Mouse (Mus musculus): ENCODE measurements at regions not wholly inside any gene's neighbourhood (a gene's known extent, or its start where the extent isn't known, plus 50 kb on each side); places are given as distances from the start of the nearest gene placed in this dataset.

DNA sequence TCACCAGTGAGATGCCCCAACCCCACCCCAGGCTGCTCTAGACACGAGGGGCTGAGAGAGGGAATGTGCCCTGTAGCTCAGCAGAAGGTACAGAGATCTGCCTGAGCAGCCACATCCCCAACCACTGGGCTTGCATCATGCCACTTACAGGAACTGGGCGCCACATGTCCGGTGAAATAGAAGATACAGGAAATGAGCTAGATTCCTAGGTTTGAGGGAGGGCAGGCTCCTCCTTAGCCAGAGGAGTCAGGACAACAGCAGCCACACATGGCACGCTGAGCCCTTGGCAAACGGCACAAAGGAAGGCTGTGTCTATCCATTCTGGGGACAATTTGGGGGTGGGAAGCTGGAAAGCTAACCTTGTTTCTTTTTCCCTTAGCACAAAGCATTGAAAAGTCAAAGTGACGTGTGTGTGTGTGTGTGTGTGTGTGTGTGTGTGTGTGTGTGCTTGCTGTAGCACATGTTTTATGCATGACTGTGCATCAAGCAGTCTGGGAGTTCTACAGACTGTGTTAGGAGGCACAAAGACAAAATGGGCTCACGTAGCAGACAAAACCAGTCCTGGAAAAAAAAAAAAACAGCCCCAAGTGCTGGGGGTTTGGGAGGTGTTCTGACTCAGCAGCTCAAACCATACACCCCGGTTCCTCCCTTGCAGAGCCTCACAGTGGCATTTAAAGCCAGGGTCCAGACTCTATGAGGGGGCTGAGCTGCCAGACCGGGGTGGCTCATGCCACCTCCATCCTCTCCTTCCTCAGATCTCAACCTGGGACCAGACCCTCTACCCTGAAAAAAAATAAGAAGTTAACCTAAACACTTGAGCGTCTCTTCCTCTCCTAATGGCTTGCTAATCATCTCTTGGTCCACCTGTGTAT is 343.7 kb upstream of the Smim15 start:
- H3K9me3 ChIP-seq (ENCODE audit: control insufficient read depth, low read length), result no peaks in the 10 kb centered on the region
- no peak overlapping the region for H3K9ac ChIP-seq (ENCODE audit: low read depth, low read length)
- ATAC-seq (ENCODE audit: low FRiP score, low TSS enrichment), result peak; percentile 68
- WGBS, result 38% methylated on average over 10 of the region's 10 CpGs
- no peak overlapping the region for H3K4me3 ChIP-seq (ENCODE audit: low read length)
- H3K27me3 ChIP-seq (ENCODE audit: control insufficient read depth, insufficient read depth, low read length), result no peaks in the 10 kb centered on the region
- H3K4me1 ChIP-seq (ENCODE audit: control insufficient read depth, insufficient read depth, low read length), result peaks cover 11% of the 10 kb centered on the region; the same call in 1 of the 2 replicates
- H3K4me2 ChIP-seq (replicated peaks; ENCODE audit: low read depth, low read length), result no peak overlapping the region
- H3K36me3 ChIP-seq (ENCODE audit: control insufficient read depth, insufficient read depth, low read length), result no peaks in the 10 kb centered on the region
- H3K27ac ChIP-seq (ENCODE audit: low read depth, low read length), result no peak overlapping the region

DNA sequence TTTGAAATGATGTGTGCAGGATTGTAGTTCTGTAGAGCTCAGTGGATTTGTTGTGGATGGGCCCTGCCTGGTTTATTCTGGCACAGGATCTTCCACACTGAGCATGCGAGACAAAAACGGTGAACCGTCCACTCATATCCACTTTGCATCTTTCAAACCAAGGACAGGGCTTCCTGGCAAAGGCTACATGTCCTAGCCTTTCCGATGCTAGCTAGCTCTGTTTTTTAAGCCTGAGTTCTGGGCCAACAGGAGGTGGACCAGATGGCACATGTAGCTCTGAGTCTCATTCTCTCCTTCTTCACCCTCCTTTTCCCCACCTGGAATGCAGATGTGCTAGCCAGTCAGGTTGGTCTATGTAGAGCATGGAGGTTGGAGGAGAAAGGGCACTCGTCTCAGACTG is 345.0 kb upstream of the Smim15 start:
- 81% methylated on average over 5 of the region's 5 CpGs for WGBS
- no peak overlapping the region for H3K4me3 ChIP-seq (ENCODE audit: low read length)

DNA sequence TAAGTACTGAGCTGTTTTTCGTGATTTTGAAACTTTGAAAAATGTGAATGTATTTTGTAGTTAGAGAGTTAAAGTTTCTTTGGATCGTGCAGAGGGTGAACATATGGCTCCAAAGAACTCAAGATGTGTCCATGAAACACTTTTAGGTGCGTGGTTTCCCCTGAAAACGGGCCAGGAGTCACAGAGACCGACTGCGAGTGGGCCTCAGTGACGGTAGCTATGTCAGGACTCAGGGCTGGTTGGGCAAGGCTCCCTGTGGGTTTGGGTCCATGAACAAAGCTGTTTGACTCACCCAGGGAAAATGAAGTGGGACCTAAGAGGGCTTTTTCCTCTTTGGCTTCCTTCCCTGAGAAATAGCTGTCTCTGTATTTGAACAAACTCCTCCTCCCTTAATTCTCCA is 345.9 kb upstream of the Smim15 start:
- H3K36me3 ChIP-seq (ENCODE audit: control insufficient read depth, insufficient read depth, low read length), result no peaks in the 10 kb centered on the region
- ATAC-seq (ENCODE audit: low FRiP score, low TSS enrichment), result no peak
- no peak overlapping the region for H3K9ac ChIP-seq (ENCODE audit: low read depth, low read length)
- no peaks in the 10 kb centered on the region for H3K27me3 ChIP-seq (ENCODE audit: control insufficient read depth, insufficient read depth, low read length)
- no peak overlapping the region for H3K27ac ChIP-seq (ENCODE audit: low read depth, low read length)
- peaks cover 11% of the 10 kb centered on the region; the same call in 1 of the 2 replicates for H3K4me1 ChIP-seq (ENCODE audit: control insufficient read depth, insufficient read depth, low read length)
- H3K4me2 ChIP-seq (replicated peaks; ENCODE audit: low read depth, low read length), result no peak overlapping the region
- H3K4me3 ChIP-seq (ENCODE audit: low read length), result no peak overlapping the region
- H3K9me3 ChIP-seq (ENCODE audit: control insufficient read depth, low read length), result no peaks in the 10 kb centered on the region
- 91% methylated on average over 7 of the region's 7 CpGs for WGBS

More for the DNA sequence above, 345.0 kb upstream of the Smim15 start:
- Histone ChIP-seq H3K27ac (ENCODE audit: low read depth, low read length) (no peak overlapping the region), H3K4me2 (replicated peaks; ENCODE audit: low read depth, low read length) (no peak overlapping the region), H3K36me3 (ENCODE audit: control insufficient read depth, insufficient read depth, low read length) (no peaks in the 10 kb centered on the region), H3K9ac (ENCODE audit: low read depth, low read length) (no peak overlapping the region), H3K9me3 (ENCODE audit: control insufficient read depth, low read length) (no peaks in the 10 kb centered on the region), H3K4me1 (ENCODE audit: control insufficient read depth, insufficient read depth, low read length) (peaks cover 11% of the 10 kb centered on the region; the same call in 1 of the 2 replicates), H3K27me3 (ENCODE audit: control insufficient read depth, insufficient read depth, low read length) (no peaks in the 10 kb centered on the region)
- no peak for ATAC-seq (ENCODE audit: low FRiP score, low TSS enrichment)

DNA sequence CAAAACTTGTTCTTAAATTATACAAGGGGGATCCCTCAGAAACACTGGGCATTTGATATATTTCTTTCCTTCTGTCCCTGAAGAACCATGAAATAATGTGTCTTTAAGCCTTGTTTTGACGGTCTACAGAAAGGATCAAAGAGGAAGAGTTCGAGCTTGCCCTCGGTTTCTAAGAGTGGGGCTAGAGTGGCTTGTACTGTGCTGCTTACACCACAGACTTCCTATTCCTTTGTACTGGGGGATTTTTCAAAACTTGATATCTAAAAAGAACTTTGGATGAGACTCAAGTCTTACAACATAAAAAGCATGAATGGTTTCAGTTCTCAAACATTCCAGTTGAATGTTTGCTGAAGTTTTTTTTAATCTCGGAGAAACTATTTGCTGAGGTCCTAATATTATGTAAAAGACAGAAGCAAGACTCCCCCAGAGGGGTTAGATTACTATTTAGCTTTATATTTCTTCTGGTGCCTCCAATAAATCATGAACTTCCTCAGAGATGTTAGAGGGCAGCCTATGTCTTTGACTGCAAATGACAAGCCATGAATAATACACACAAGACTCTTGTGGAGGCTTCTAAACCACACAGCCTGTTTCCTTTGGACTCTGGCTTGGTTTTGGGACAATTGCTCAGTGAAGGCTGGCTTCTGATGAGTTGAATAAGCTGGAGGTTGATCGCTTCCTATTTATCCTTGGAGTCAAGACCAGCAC is 352.0 kb upstream of the Smim15 start:
- no peak overlapping the region for H3K9ac ChIP-seq (ENCODE audit: low read depth, low read length)
- no peak for ATAC-seq (ENCODE audit: low FRiP score, low TSS enrichment)
- H3K27ac ChIP-seq (ENCODE audit: low read depth, low read length), result no peak overlapping the region
- no peaks in the 10 kb centered on the region for H3K36me3 ChIP-seq (ENCODE audit: control insufficient read depth, insufficient read depth, low read length)
- 0 out of 2 replicates have a peak, but pooled peaks cover 3% of the 10 kb centered on the region for H3K4me1 ChIP-seq (ENCODE audit: control insufficient read depth, insufficient read depth, low read length)
- H3K27me3 ChIP-seq (ENCODE audit: control insufficient read depth, insufficient read depth, low read length), result no peaks in the 10 kb centered on the region
- WGBS, result 53% methylated on average over 5 of the region's 5 CpGs
- H3K4me2 ChIP-seq (replicated peaks; ENCODE audit: low read depth, low read length), result no peak overlapping the region
- H3K4me3 ChIP-seq (ENCODE audit: low read length), result no peak overlapping the region
- H3K9me3 ChIP-seq (ENCODE audit: control insufficient read depth, low read length), result no peaks in the 10 kb centered on the region

DNA sequence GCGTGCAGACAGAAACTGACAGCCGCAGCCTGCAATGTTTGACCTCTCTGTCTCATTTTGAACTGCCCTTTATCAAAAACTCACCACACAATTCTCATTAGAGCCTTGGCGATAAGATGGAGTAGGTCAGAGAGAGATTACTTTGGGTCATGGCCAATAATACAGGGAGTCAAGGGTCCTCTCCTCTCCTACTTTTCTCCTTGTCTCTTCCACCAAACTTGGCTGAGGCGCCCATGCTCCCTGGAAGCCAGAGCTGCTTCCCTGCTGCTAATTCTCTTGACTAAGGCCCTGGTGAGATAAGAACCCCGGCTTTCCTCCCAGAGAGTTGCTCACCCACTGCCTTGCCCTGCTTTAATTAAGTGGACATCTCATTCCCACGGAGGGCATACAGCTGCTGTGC is 355.3 kb upstream of the Smim15 start:
- no peak overlapping the region for H3K4me3 ChIP-seq (ENCODE audit: low read length)
- H3K4me1 ChIP-seq (ENCODE audit: control insufficient read depth, insufficient read depth, low read length), result 0 out of 2 replicates have a peak, but pooled peaks cover 3% of the 10 kb centered on the region
- H3K4me2 ChIP-seq (replicated peaks; ENCODE audit: low read depth, low read length), result no peak overlapping the region
- H3K9me3 ChIP-seq (ENCODE audit: control insufficient read depth, low read length), result no peaks in the 10 kb centered on the region
- 65% methylated on average over 6 of the region's 6 CpGs for WGBS
- H3K27me3 ChIP-seq (ENCODE audit: control insufficient read depth, insufficient read depth, low read length), result no peaks in the 10 kb centered on the region
- no peak for ATAC-seq (ENCODE audit: low FRiP score, low TSS enrichment)
- H3K36me3 ChIP-seq (ENCODE audit: control insufficient read depth, insufficient read depth, low read length), result no peaks in the 10 kb centered on the region
- H3K9ac ChIP-seq (ENCODE audit: low read depth, low read length), result no peak overlapping the region
- no peak overlapping the region for H3K27ac ChIP-seq (ENCODE audit: low read depth, low read length)

DNA sequence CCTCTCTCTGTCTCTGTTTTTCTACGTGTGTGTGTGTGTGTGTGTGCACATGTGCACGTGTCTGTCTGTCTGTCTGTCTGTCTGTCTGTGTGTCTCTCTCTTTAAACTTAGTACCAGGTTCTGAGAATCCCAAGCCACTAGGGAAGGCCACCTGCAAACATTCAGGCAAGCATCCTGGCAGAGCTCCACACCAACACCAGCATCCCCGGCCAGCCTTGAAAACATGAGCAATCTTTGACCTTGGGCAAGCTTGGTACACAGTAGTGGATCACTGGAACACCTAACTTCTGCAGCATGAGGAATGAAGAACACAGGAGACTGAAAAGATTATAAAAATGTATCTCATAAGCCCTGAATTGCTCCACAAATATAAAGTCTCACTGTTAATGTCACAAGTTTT is 359.0 kb upstream of the Smim15 start:
- no peaks in the 10 kb centered on the region for H3K4me1 ChIP-seq (ENCODE audit: control insufficient read depth, insufficient read depth, low read length)

DNA sequence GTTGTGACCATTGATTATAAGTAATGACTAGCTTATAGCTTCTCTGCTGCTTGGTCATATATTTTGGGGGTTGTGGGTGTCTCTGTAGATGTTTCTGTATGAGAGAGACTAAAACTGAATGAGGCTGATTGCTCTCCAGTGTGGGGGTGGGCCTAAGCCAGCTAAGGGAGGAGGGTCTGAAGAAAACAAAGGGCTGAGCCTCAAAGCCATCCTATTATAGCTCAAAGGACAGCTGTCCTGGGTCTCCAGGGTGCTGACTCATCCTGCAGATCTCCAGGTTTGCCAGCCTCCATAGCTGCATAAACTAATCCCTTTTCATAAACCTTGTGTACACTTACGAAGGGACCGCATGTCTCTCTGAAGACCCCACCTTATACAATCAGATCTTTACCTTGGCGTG is 360.3 kb upstream of the Smim15 start:
- Histone ChIP-seq H3K4me3 (ENCODE audit: low read length) (no peak overlapping the region), H3K9ac (ENCODE audit: low read depth, low read length) (no peak overlapping the region), H3K27ac (ENCODE audit: low read depth, low read length) (no peak overlapping the region), H3K9me3 (ENCODE audit: control insufficient read depth, low read length) (no peaks in the 10 kb centered on the region), H3K4me1 (ENCODE audit: control insufficient read depth, insufficient read depth, low read length) (no peaks in the 10 kb centered on the region), H3K36me3 (ENCODE audit: control insufficient read depth, insufficient read depth, low read length) (no peaks in the 10 kb centered on the region), H3K27me3 (ENCODE audit: control insufficient read depth, insufficient read depth, low read length) (no peaks in the 10 kb centered on the region), H3K4me2 (replicated peaks; ENCODE audit: low read depth, low read length) (no peak overlapping the region)
- WGBS, result 85% methylated on average over 3 of the region's 3 CpGs
- ATAC-seq (ENCODE audit: low FRiP score, low TSS enrichment), result no peak

More for the DNA sequence above, 359.0 kb upstream of the Smim15 start:
- H3K27me3 ChIP-seq (ENCODE audit: control insufficient read depth, insufficient read depth, low read length), result no peaks in the 10 kb centered on the region
- 88% methylated on average over 3 of the region's 3 CpGs for WGBS
- ATAC-seq (ENCODE audit: low FRiP score, low TSS enrichment), result no peak
- no peak overlapping the region for H3K27ac ChIP-seq (ENCODE audit: low read depth, low read length)
- H3K9ac ChIP-seq (ENCODE audit: low read depth, low read length), result no peak overlapping the region
- no peaks in the 10 kb centered on the region for H3K36me3 ChIP-seq (ENCODE audit: control insufficient read depth, insufficient read depth, low read length)
- no peaks in the 10 kb centered on the region for H3K9me3 ChIP-seq (ENCODE audit: control insufficient read depth, low read length)
- H3K4me3 ChIP-seq (ENCODE audit: low read length), result no peak overlapping the region
- H3K4me2 ChIP-seq (replicated peaks; ENCODE audit: low read depth, low read length), result no peak overlapping the region

DNA sequence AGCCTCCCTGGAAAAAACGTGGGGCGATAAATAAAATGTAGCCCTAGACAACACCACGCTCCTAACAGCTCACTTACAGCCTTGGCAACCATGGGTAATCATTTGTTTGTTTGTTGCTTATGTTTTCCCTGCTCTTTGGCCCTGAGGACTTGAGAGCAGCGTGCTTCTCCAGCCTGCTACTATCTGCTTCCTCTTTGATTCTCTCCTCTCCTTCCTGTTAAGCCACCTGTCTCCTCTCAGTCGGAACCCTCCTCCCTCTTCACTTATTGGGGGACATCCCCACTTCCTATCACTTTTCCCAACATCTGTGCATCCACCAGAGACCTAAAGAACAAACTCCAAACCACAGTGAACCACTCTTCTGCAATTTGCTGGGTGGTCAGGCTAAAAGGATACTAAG is 362.5 kb upstream of the Smim15 start:
- no peaks in the 10 kb centered on the region for H3K27me3 ChIP-seq (ENCODE audit: control insufficient read depth, insufficient read depth, low read length)
- no peak for ATAC-seq (ENCODE audit: low FRiP score, low TSS enrichment)
- no peak overlapping the region for H3K4me2 ChIP-seq (replicated peaks; ENCODE audit: low read depth, low read length)
- H3K4me3 ChIP-seq (ENCODE audit: low read length), result no peak overlapping the region
- H3K9ac ChIP-seq (ENCODE audit: low read depth, low read length), result no peak overlapping the region
- no peaks in the 10 kb centered on the region for H3K9me3 ChIP-seq (ENCODE audit: control insufficient read depth, low read length)
- H3K4me1 ChIP-seq (ENCODE audit: control insufficient read depth, insufficient read depth, low read length), result peaks cover under 1% of the 10 kb centered on the region; the same call in 1 of the 2 replicates
- WGBS, result 79% methylated on average over 5 of the region's 5 CpGs
- no peaks in the 10 kb centered on the region for H3K36me3 ChIP-seq (ENCODE audit: control insufficient read depth, insufficient read depth, low read length)
- H3K27ac ChIP-seq (ENCODE audit: low read depth, low read length), result no peak overlapping the region

DNA sequence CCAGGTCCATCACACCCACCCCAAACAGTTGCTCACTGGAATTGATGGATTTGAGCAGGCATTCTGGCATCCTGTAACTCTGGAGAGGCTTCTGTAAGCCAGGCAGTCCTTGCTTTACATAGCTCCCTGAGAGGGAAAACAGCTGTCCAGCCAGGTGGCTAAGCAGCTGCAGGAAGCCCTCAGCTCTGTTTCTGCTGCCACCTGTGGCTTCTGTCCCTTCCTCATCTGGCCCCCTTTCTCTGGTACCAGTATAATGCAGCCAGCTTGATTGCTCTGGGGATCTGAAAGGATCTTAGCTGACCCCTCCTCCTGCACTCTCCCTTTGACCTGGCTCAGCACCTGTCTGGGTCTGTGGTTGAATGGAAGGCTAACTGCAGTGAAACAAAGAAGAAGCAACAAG is 365.4 kb upstream of the Smim15 start:
- Histone ChIP-seq H3K9ac (ENCODE audit: low read depth, low read length) (no peak overlapping the region), H3K36me3 (ENCODE audit: control insufficient read depth, insufficient read depth, low read length) (no peaks in the 10 kb centered on the region), H3K4me3 (ENCODE audit: low read length) (no peak overlapping the region), H3K27me3 (ENCODE audit: control insufficient read depth, insufficient read depth, low read length) (no peaks in the 10 kb centered on the region), H3K4me1 (ENCODE audit: control insufficient read depth, insufficient read depth, low read length) (peaks cover 6% of the 10 kb centered on the region), H3K9me3 (ENCODE audit: control insufficient read depth, low read length) (no peaks in the 10 kb centered on the region), H3K27ac (ENCODE audit: low read depth, low read length) (no peak overlapping the region), H3K4me2 (replicated peaks; ENCODE audit: low read depth, low read length) (no peak overlapping the region)
- ATAC-seq (ENCODE audit: low FRiP score, low TSS enrichment), result no peak
